Mouse (Mus musculus): ENCODE results near the gene Klkb1.

DNA sequence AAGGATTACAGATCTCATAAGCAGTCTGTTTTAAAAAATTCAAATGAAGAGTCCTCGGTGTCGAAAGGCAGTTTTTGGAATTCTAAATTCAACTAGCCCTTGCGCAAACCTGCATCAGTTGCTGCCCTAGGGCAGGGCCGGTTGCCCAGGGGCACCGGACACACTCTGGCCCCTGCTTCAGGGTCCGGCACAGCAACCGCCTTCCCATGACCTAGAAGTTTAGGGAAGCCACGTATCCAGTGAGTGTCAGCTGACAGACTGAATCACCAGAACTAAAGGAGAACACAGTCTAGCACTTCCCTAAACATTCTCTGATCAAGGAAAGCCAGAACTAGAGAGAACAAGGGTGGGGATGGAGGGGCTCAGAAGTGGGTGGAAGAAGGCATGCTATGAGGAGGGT, 38.8 kb upstream of the Klkb1 start:
- TF ChIP-seq EP300 (IDR thresholded peaks at IDR 0.05; ENCODE audit: insufficient read depth, low read depth, low read length) (no peak), POLR2A (IDR thresholded peaks at IDR 0.05; ENCODE audit: insufficient read depth, low read length) (no peak), CTCF (IDR thresholded peaks at IDR 0.05; ENCODE audit: low read depth, low read length) (no peak)

Measured in ES-Bruce4 (cell line).